Mouse (Mus musculus): ENCODE measurements at regions not wholly inside any gene's neighbourhood (a gene's known extent, or its start where the extent isn't known, plus 50 kb on each side); places are given as distances from the start of the nearest gene placed in this dataset.

DNA sequence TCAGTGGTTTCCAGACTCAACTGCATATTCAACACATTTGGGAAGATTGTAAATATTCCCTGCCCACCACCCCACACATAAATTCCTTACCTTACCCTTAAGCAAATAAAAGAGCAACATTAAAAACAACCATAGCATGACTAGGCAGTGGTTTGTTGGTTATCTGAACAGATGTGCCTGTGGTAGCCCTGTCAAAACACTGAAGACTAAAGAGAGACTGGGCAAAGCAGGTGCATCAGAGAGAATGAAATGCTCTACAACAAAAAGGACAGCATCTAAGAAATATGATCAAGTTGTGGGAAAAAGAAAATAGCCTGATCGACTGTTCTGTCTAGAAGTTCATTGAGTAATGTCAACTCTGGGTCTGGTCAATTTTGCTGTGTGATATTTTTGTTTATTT is 114.6 kb downstream of the Nuf2 start:
- TF ChIP-seq CTCF (IDR thresholded peaks at IDR 0.05) = no peak

DNA sequence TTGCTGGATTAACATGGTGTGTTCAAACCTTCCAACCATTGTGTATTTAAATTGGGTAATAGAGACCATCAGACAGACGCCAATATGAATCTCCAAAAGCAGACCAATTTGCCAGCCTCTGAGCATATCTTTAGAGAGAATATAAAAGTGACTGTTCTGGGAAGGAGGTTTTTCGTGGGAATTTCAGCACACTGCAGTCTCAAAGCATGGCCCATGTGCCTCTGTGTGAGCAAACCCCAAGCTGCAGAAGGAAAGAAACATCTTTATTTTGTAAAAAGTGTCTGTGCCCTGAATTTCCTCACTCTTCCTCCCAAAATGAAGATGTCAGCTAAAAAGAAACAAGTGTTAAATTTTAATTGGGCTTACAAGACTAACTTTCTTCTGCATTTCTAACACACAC is 123.1 kb downstream of the Nuf2 start:
- no peak overlapping the region for H3K4me3 ChIP-seq (ENCODE audit: low read depth, low read length)
- H3K9ac ChIP-seq (replicated peaks; ENCODE audit: low read length, poor library complexity, severe bottlenecking) = no peak overlapping the region
- ATAC-seq (ENCODE audit: low FRiP score) = no peak
- H3K27me3 ChIP-seq (ENCODE audit: insufficient read depth, low read length) = no peaks in the 10 kb centered on the region
- H3K4me1 ChIP-seq (ENCODE audit: insufficient read depth, low read length) = no peaks in the 10 kb centered on the region
- no peak overlapping the region for H3K4me2 ChIP-seq (ENCODE audit: low read depth, low read length, poor library complexity, severe bottlenecking)
- no peak for TF ChIP-seq CTCF (IDR thresholded peaks at IDR 0.05)
- H3K27ac ChIP-seq (ENCODE audit: low read depth, low read length) = no peak overlapping the region
- no peaks in the 10 kb centered on the region for H3K9me3 ChIP-seq (ENCODE audit: low read length)
- H3K36me3 ChIP-seq (ENCODE audit: insufficient read depth, low read length) = no peaks in the 10 kb centered on the region
- no peak for DNase-seq (ENCODE audit: low spot score)
- WGBS = 56% methylated on average over 2 of the region's 2 CpGs

More for the DNA sequence above, 114.6 kb downstream of the Nuf2 start:
- H3K4me1 ChIP-seq (ENCODE audit: insufficient read depth, low read length) = no peaks in the 10 kb centered on the region
- no peak overlapping the region for H3K4me3 ChIP-seq (ENCODE audit: low read depth, low read length)
- no peak overlapping the region for H3K4me2 ChIP-seq (ENCODE audit: low read depth, low read length, poor library complexity, severe bottlenecking)
- H3K27ac ChIP-seq (ENCODE audit: low read depth, low read length) = no peak overlapping the region
- no peaks in the 10 kb centered on the region for H3K9me3 ChIP-seq (ENCODE audit: low read length)
- no peaks in the 10 kb centered on the region for H3K27me3 ChIP-seq (ENCODE audit: insufficient read depth, low read length)
- no peak overlapping the region for H3K9ac ChIP-seq (replicated peaks; ENCODE audit: low read length, poor library complexity, severe bottlenecking)
- ATAC-seq (ENCODE audit: low FRiP score) (no peak), DNase-seq (ENCODE audit: low spot score) (no peak)
- WGBS = 94% methylated on average over 1 of the region's 1 CpGs
- no peaks in the 10 kb centered on the region for H3K36me3 ChIP-seq (ENCODE audit: insufficient read depth, low read length)

DNA sequence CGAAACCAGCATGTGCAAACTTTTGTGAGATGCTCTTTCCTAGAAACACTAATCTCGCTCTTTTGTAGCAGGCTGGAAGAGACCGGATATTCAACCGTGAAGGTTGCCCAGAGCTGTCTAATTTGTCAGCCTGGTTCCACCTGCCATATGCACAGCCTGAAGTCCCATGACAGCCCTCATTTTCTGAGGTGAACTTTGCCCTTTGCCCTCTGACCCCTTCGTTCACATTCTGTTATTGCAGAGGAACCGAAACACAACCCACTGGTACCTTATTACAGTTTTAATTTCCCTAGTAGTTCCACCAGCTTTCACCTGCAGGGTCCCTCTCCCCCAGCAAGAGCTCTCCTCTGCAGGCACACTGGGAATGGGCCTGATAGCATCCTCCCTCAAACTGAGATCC is 130.4 kb downstream of the Nuf2 start:
- no peak overlapping the region for H3K9ac ChIP-seq (replicated peaks; ENCODE audit: low read length, poor library complexity, severe bottlenecking)
- no peak overlapping the region for H3K4me3 ChIP-seq (ENCODE audit: low read depth, low read length)
- TF ChIP-seq CTCF (IDR thresholded peaks at IDR 0.05) = no peak

DNA sequence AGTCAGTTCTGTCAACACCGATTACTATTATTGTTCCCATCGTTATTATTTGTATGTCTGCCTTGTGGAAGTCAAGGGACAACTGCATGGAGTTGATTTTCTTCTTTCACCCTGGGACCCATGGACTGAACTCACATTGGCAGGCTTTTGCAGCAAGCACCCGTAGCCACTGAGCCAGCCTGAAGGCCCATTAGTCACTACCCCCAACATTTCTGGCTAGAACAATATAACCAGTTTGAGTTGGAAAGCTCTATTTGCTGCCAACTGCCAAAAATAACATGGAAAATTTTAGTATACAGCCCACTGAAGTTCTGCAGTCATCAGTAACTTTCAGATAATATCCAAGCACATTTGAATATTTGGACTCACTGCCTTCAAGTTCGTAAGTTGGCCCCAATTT is 133.9 kb downstream of the Nuf2 start:
- H3K9ac ChIP-seq (replicated peaks; ENCODE audit: low read length, poor library complexity, severe bottlenecking) = no peak overlapping the region
- DNase-seq (ENCODE audit: low spot score) (no peak), ATAC-seq (ENCODE audit: low FRiP score) (no peak)
- no peak for TF ChIP-seq CTCF (IDR thresholded peaks at IDR 0.05)
- WGBS = 90% methylated on average over 4 of the region's 4 CpGs
- H3K4me2 ChIP-seq (ENCODE audit: low read depth, low read length, poor library complexity, severe bottlenecking) = no peak overlapping the region
- H3K27me3 ChIP-seq (ENCODE audit: insufficient read depth, low read length) = no peaks in the 10 kb centered on the region
- H3K9me3 ChIP-seq (ENCODE audit: low read length) = no peaks in the 10 kb centered on the region
- H3K27ac ChIP-seq (ENCODE audit: low read depth, low read length) = no peak overlapping the region
- H3K4me3 ChIP-seq (ENCODE audit: low read depth, low read length) = no peak overlapping the region
- H3K36me3 ChIP-seq (ENCODE audit: insufficient read depth, low read length) = no peaks in the 10 kb centered on the region
- no peaks in the 10 kb centered on the region for H3K4me1 ChIP-seq (ENCODE audit: insufficient read depth, low read length)

More for the DNA sequence above, 130.4 kb downstream of the Nuf2 start:
- DNase-seq (ENCODE audit: low spot score) (no peak), ATAC-seq (ENCODE audit: low FRiP score) (no peak)
- Histone ChIP-seq H3K27ac (ENCODE audit: low read depth, low read length) (no peak overlapping the region), H3K4me2 (ENCODE audit: low read depth, low read length, poor library complexity, severe bottlenecking) (no peak overlapping the region), H3K9me3 (ENCODE audit: low read length) (no peaks in the 10 kb centered on the region), H3K36me3 (ENCODE audit: insufficient read depth, low read length) (no peaks in the 10 kb centered on the region), H3K4me1 (ENCODE audit: insufficient read depth, low read length) (no peaks in the 10 kb centered on the region), H3K27me3 (ENCODE audit: insufficient read depth, low read length) (no peaks in the 10 kb centered on the region)
- WGBS = 55% methylated on average over 6 of the region's 6 CpGs

DNA sequence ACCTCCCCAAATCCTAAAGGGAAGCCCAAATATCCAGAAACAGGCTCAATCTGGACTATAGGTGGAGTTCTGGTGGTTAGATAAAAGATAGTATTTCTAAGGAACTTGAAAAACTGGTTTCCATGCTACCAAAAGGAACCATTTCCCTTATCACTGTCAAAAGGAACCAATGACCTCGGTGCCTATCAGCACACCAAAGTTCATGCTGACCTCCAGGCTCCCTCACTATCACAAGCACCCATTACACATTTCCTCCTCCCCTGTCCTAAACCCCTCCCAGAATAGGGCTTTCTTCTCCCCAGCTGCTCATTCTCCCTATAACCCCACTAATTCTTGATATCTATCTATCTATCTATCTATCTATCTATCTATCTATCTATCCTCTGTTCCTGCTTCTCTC is 144.2 kb downstream of the Nuf2 start:
- no peak overlapping the region for H3K4me3 ChIP-seq (ENCODE audit: low read depth, low read length)
- TF ChIP-seq CTCF (IDR thresholded peaks at IDR 0.05) = no peak
- H3K36me3 ChIP-seq (ENCODE audit: insufficient read depth, low read length) = no peaks in the 10 kb centered on the region
- no peak overlapping the region for H3K4me2 ChIP-seq (ENCODE audit: low read depth, low read length, poor library complexity, severe bottlenecking)
- WGBS = 92% methylated on average over 1 of the region's 1 CpGs
- H3K27me3 ChIP-seq (ENCODE audit: insufficient read depth, low read length) = no peaks in the 10 kb centered on the region
- no peaks in the 10 kb centered on the region for H3K4me1 ChIP-seq (ENCODE audit: insufficient read depth, low read length)
- H3K27ac ChIP-seq (ENCODE audit: low read depth, low read length) = no peak overlapping the region
- DNase-seq (ENCODE audit: low spot score) = no peak
- H3K9me3 ChIP-seq (ENCODE audit: low read length) = no peaks in the 10 kb centered on the region
- ATAC-seq (ENCODE audit: low FRiP score) = no peak
- H3K9ac ChIP-seq (replicated peaks; ENCODE audit: low read length, poor library complexity, severe bottlenecking) = no peak overlapping the region

DNA sequence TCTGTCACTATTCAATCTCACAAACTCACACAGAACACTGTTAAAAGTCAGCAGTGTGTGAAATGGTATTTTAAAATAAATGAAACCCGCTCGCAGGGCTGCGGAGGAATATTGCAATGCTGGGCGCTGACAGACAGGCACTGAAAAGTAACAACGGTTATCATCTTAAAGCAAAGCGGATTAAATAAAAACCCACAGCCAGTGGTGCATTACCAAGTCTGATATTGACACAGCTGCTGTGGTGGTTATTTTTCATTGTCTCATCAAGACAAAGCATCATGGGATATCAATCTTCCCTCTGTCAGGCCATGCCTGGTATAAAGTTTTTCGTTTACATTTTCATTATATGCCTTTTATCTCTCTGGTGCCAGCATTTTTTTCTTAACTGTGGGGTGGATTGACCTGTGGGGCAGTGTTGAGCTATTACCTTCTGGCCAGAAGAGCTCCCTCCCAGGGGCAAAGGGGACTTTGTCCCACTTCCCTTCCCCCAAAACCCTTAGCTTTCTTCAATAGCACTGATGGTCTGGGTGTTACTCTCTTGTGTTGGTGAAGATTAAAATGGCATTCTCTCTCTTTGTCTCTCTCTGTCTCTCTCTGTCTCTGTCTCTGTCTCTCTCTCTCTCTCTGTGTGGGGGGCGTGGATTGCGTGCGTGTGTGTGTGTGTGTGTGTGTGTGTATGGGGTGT is 145.4 kb downstream of the Nuf2 start:
- no peak overlapping the region for H3K9ac ChIP-seq (replicated peaks; ENCODE audit: low read length, poor library complexity, severe bottlenecking)
- DNase-seq (ENCODE audit: low spot score) (peak; percentile 27), ATAC-seq (ENCODE audit: low FRiP score) (no peak)
- H3K27me3 ChIP-seq (ENCODE audit: insufficient read depth, low read length) = no peaks in the 10 kb centered on the region
- H3K4me2 ChIP-seq (ENCODE audit: low read depth, low read length, poor library complexity, severe bottlenecking) = no peak overlapping the region
- H3K27ac ChIP-seq (ENCODE audit: low read depth, low read length) = no peak overlapping the region
- no peaks in the 10 kb centered on the region for H3K4me1 ChIP-seq (ENCODE audit: insufficient read depth, low read length)
- no peak overlapping the region for H3K4me3 ChIP-seq (ENCODE audit: low read depth, low read length)
- no peak for TF ChIP-seq CTCF (IDR thresholded peaks at IDR 0.05)
- H3K36me3 ChIP-seq (ENCODE audit: insufficient read depth, low read length) = no peaks in the 10 kb centered on the region
- 52% methylated on average over 10 of the region's 10 CpGs for WGBS
- H3K9me3 ChIP-seq (ENCODE audit: low read length) = no peaks in the 10 kb centered on the region
